Mouse (Mus musculus): ENCODE measurements around the gene Tradd.

DNA sequence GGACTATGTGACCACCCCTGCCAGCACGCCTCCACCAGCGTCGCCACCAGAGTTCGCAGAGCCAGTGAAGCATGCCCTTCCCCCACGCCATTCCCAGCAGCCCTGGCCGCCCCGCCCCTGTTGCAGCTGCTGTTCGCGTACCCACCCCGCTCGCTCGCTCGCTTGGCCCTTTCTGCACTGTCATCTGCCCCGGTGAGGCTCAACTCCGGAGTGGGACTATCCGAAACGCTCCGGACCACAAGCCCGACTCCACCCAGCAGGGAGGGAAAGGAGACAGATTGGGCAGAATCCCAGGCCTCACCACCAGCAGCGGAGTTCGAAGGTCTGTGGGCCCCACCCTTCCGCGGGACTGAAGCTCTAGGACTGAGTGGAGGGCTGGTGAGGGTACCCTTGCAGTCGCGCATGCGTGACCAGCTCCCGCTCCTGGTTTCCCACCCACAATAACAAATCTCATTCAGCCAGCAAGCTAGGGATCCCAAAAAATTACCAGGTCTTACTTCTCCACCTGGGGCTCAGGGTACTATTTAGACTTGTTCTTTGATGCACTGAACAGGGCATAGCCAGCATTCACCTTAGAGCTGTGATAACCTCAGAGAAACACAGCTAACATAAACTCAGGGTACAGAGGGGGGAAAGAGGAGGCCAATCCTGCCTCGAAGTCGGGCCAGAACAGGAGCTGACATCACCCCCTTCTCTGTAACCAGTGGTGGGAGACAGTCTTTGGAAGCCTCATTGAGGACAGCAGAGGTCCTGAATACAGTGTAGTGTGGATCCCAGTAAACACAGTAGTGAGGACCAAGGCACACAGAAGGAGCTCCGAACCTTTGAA is 12.1 kb upstream of the Tradd start:
- TF ChIP-seq CTCF (IDR thresholded peaks at IDR 0.05), result 0 out of 2 replicates have a peak, but pooled peaks have one; percentile 5
- TF ChIP-seq EP300 (IDR thresholded peaks at IDR 0.05), result no peak

All from lung, postnatal 0 days (tissue).